Mouse (Mus musculus): Measurements from ENCODE around the gene Lce1d.
A peak's percentile ranks its signal among the peaks of the same experiment; 100 is the strongest.

Gene Lce1d

GRCm38 (mm10) chr3:92687110-92687509, at the start of gene Lce1d:
TSS of gene Lce1d (minus strand) at chr3:92687210.
- DNase-seq: no peak

GRCm38 (mm10) chr3:92722631-92723030, 35.6 kb upstream of the Lce1d start:
- DNase-seq: no peak

- DNase-seq: no peak
These were observed 33.2 kb upstream of the Lce1d start, which contains the start of gene Lce1f for GRCm38 (mm10) chr3:92720250-92720649. TSS of gene Lce1f (minus strand) at chr3:92720350.

- no peak for DNase-seq
These were observed 28.1 kb upstream of the Lce1d start for GRCm38 (mm10) chr3:92715122-92715521.

GRCm38 (mm10) chr3:92708974-92709373, 22.0 kb upstream of the Lce1d start, which contains the start of gene Lce1e:
TSS of gene Lce1e (minus strand) at chr3:92709074.
- no peak for DNase-seq

- DNase-seq: no peak
These were observed 7.6 kb upstream of the Lce1d start for GRCm38 (mm10) chr3:92694613-92695012.

GRCm38 (mm10) chr3:92691688-92692087, 4.7 kb upstream of the Lce1d start:
- DNase-seq: no peak

GRCm38 (mm10) chr3:92689154-92689553, 2.1 kb upstream of the Lce1d start:
- peak; percentile 15 to 40 for DNase-seq

GRCm38 (mm10) chr3:92678947-92679346, 8.1 kb downstream of the Lce1d start, which contains the start of gene Lce1c:
TSS of gene Lce1c (plus strand) at chr3:92679247.
- no peak for DNase-seq

GRCm38 (mm10) chr3:92670215-92670614, 16.8 kb downstream of the Lce1d start, which contains the start of gene Lce1a2:
TSS of gene Lce1a2 (minus strand) at chr3:92670315.
- DNase-seq: no peak

- no peak for DNase-seq
These were observed 30.2 kb downstream of the Lce1d start, which contains the start of gene Lce1b for GRCm38 (mm10) chr3:92656826-92657225. TSS of gene Lce1b (minus strand) at chr3:92656926.

- DNase-seq: no peak
These were observed 38.8 kb downstream of the Lce1d start, which contains the start of gene Lce1a1 for GRCm38 (mm10) chr3:92648207-92648606. TSS of gene Lce1a1 (minus strand) at chr3:92648307.

GRCm38 (mm10) chr3:92639854-92640253, 47.2 kb downstream of the Lce1d start:
- no peak for DNase-seq

GRCm38 (mm10) chr3:92638653-92638991, 48.4 kb downstream of the Lce1d start:
- DNase-seq: no peak

- DNase-seq: no peak
These were observed 49.0 kb downstream of the Lce1d start for GRCm38 (mm10) chr3:92637745-92638652.
